Mouse (Mus musculus): Measurements from ENCODE around the gene Sirt1. TPM values are rescaled to one million over a fixed set of nuclear protein-coding genes. Genes with fewer than 3 reads are reported as not detected.

Gene Sirt1
- total RNA-seq, 2 experiments from 2014 or later, result 14.0 to 14.6 TPM

DNA sequence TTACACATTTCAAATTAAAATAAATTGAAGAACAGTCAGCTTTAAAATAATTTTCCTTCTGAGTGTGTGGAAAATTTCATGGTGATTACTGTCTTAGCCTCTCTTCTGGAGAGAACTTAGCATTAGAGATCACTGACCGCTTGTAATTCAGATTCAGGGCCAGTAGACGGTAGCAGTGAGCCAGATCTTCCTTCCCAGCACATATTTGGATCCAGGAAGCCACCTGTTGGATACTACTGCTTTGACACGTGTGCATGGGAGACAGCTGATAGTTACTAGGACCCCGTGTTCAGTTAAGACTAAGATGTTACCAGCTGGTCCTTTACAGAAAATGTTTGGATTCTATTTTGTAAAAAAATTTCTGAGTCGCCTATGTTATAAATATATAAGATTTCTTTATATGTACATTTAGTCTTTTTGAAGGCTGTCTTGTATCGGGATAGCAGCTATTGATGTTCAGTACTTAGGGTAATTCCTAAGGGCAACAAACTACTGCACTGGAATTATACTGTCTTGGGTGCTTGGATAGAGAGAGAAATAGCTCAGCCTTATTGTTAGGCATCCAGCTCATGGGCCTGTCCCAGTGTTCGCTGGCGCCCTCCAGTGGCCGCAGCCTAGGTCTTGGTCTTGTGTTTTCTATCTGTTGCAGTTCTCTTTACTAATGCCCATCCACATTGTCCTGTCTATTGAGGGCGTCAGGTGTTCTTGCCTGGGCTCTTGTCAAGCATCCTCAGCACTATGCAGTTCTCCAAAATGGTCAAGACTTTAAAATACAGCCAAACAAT lies 72.7 kb downstream of the Sirt1 start:
- peak; percentile 65 for TF ChIP-seq CTCF (IDR thresholded peaks at IDR 0.05)
- H3K4me3 ChIP-seq, result no peak overlapping the region
- intact Hi-C loops (cut with DNase I), result loop anchor here (1.0 kb wide), 2 partner anchors 69 to 155 kb away; no protein-coding TSS in a partner anchor
- no peak overlapping the region for H3K27ac ChIP-seq
- peak; percentile 75 to 86 for DNase-seq (ENCODE audit: extremely low spot score in 1 of 2, low spot score in 2 of 2)

DNA sequence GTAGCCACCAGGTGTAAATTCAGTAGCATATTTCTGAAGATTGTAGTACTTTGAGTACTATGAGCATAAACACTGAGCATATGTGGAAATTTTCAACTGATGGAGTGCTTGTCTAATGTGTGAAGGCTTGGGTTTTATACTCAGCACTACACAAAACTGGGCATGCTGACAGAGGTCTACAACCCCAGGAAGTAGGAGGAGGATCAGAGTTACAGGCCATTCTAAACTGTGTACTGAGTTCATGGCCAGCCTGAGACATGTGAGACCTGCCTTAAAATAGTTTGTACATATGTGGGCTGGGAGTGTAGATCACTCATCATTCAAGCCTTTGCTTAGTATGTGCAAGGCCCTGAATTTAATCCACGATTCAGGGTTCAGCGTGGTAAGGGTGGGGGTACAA lies 79.1 kb downstream of the Sirt1 start:
- Histone ChIP-seq H3K4me3 (no peak overlapping the region), H3K27ac (no peak overlapping the region)
- intact Hi-C loops (cut with DNase I), result no loop called here
- DNase-seq (ENCODE audit: extremely low spot score in 1 of 2, low spot score in 2 of 2), result no peak
- TF ChIP-seq CTCF (IDR thresholded peaks at IDR 0.05), result no peak

DNA sequence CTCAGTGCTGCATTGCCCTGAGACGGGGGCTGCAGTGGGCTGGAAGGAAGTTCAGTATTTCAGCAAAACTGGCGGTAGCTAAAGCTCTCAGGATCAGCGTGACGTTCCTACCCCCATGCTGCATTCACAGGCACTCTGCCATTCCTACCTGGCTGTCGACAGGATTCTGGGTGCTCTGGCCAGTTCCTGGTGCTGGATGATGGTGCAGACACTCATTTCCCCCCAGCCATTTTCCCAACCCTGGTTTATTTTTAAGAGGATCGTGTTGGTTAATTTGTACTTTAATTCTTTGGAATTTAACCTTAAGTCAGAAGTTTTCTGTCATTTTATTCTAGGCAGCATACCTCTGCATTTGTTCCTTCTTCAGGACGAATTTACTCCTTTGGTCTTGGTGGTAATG lies 98.7 kb downstream of the Sirt1 start:
- no peak for TF ChIP-seq CTCF (IDR thresholded peaks at IDR 0.05)
- DNase-seq (ENCODE audit: extremely low spot score in 1 of 2, low spot score in 2 of 2), result no peak
- H3K4me3 ChIP-seq, result no peak overlapping the region
- H3K27ac ChIP-seq, result no peak overlapping the region
- intact Hi-C loops (cut with DNase I), result no loop called here

DNA sequence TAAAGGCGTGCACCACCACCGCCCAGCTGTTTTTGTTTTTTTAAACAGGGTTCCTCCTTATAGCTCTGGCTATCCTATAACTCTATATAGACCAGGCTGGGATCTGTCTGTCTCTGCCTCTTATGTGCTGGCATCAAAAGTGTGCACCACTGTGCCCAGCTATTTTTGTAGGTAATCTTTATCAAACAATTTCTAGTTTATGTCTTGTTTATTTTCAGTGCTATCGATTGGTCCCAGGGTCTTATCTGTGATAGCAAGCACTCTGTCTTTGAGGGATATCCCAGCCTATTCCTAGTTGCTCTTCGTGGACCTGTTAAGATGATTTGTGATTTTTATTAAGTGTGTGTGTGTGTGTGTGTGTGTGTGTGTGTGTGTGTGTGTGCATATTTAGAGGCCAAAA lies 99.1 kb downstream of the Sirt1 start:
- intact Hi-C loops (cut with DNase I), result no loop called here
- TF ChIP-seq CTCF (IDR thresholded peaks at IDR 0.05), result no peak
- no peak for DNase-seq (ENCODE audit: extremely low spot score in 1 of 2, low spot score in 2 of 2)
- H3K4me3 ChIP-seq, result no peak overlapping the region
- H3K27ac ChIP-seq, result no peak overlapping the region

DNA sequence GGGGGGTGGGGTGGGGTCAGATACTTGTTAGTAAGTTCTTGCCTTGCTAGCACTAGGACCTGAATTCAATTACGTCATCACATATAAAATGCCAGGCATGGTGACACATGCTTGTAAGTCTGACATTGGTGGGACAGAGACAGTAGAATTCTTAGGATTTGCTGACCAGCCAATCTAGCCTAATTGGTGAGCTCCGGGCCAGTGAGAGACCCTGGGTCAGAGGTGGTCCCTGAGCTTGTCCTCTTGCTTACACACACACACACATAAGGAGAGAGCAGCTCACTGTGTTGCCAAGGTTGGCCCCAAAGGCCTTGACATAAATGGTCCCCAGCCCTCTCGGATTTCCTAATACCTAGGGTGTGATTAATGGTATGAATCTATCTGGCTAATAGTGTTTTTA lies 101.7 kb downstream of the Sirt1 start:
- no peak overlapping the region for H3K27ac ChIP-seq
- no peak for TF ChIP-seq CTCF (IDR thresholded peaks at IDR 0.05)
- H3K4me3 ChIP-seq, result no peak overlapping the region
- DNase-seq (ENCODE audit: extremely low spot score in 1 of 2, low spot score in 2 of 2), result no peak
- intact Hi-C loops (cut with DNase I), result no loop called here

DNA sequence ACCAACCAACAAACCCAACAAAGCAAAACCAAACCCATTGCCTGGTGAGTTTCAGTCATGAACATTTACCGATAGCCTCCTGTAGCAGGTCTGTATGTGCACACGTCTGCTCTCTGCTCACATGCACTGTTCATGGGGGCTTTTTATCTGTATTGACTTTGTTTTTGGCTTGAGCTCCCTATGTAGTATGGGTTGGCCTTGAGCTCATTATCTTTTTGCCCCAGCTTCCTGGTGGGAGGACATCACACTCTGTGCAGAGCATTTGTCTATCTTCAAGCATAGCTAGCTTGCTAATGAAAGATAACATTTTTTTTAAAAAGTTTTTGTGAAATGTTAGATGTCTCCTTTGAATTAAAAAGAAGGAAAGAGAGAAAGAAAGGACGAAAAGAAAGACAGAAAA lies 104.5 kb downstream of the Sirt1 start:
- Histone ChIP-seq H3K4me3 (no peak overlapping the region), H3K27ac (no peak overlapping the region)
- no peak for DNase-seq (ENCODE audit: extremely low spot score in 1 of 2, low spot score in 2 of 2)
- no peak for TF ChIP-seq CTCF (IDR thresholded peaks at IDR 0.05)
- intact Hi-C loops (cut with DNase I), result no loop called here

DNA sequence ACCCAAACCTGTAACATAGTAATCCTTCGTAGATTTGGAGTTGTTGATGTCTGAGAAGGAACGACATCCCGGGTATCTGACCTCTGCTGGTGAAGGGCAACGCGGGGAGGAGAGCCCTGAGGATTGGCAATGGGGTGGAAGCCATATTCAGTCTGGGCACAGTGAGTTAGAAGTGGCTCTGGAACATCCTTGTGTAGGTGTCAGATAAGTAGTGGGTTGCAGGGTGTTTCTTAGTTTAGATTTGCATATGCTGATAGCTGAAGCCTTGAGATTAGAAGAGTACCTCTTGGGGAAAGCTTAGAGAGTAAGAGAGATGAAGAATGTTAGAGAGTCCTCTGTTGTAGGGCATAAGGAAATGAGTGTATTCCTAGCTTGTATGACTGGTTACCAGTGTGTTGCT lies 108.6 kb downstream of the Sirt1 start:
- no peak for DNase-seq (ENCODE audit: extremely low spot score in 1 of 2, low spot score in 2 of 2)
- Histone ChIP-seq H3K27ac (no peak overlapping the region), H3K4me3 (no peak overlapping the region)
- intact Hi-C loops (cut with DNase I), result no loop called here
- TF ChIP-seq CTCF (IDR thresholded peaks at IDR 0.05), result no peak

DNA sequence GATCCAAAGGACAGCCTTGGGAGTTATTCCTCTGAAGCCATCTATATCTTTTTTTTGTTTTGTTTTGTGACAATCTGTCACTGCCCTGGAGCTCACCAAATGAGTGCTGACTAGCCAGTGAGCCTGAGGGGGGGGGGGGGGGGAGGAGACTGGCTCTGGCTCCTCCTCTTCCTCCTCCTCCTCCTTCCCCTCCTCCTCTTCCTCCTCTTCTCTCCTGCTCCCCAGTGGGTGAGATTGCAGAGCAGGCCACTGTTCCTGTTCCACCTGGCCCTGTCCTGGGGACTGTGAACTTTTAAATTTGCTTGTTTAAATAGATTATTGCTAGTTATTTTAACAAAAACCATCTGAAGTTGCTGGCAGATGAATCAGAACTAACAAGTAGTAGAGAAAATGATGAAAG lies 109.1 kb downstream of the Sirt1 start:
- no peak for DNase-seq (ENCODE audit: extremely low spot score in 1 of 2, low spot score in 2 of 2)
- no peak overlapping the region for H3K27ac ChIP-seq
- H3K4me3 ChIP-seq, result no peak overlapping the region
- intact Hi-C loops (cut with DNase I), result no loop called here
- no peak for TF ChIP-seq CTCF (IDR thresholded peaks at IDR 0.05)

Other genes starting within 250 kb of the Sirt1 start
- gene Mypn, start 177.8 kb downstream of the Sirt1 start, total RNA-seq (2021), result 1 to 10 TPM; 3.0 to 3.2 TPM
- 10 to 100 TPM; 52.7 to 54.9 TPM for gene Herc4, start 137.9 kb downstream of the Sirt1 start, total RNA-seq (2021)
- 10 to 100 TPM; 23.0 to 24.0 TPM for gene Dnajc12, start 739 bp upstream of the Sirt1 start, total RNA-seq (2021)
- gene Gm7075, start 40.1 kb upstream of the Sirt1 start, total RNA-seq (2021), result not detected
- 1 to 10 TPM; 2.1 to 2.2 TPM for gene Ctnna3, start 48.4 kb upstream of the Sirt1 start, total RNA-seq (2021)